Mouse (Mus musculus): ENCODE measurements at regions not wholly inside any gene's neighbourhood (a gene's known extent, or its start where the extent isn't known, plus 50 kb on each side); places are given as distances from the start of the nearest gene placed in this dataset.

- TF ChIP-seq CTCF (conservative IDR thresholded peaks at IDR 0.05; ENCODE audit: insufficient read depth, insufficient read length, low read depth, low read length) (no peak), POLR2A (IDR thresholded peaks at IDR 0.05; ENCODE audit: low read depth, low read length) (no peak)
These were observed 454.9 kb upstream of the Ube2e3 start for GRCm38 (mm10) chr2:78412985-78413384.

Data from kidney, adult 2 months (tissue).